Mouse (Mus musculus) erythroid progenitor cell, adult 5-6 weeks (primary cell): Measurements from ENCODE around the gene Foxn4. TPM values are rescaled to one million over a fixed set of nuclear protein-coding genes. Genes with fewer than 3 reads are reported as not detected.

Source experiments
- total RNA-seq, 2 experiments: library from RNA; stranded (forward) in 1 of 2; stranded (reverse) in 1 of 2; fragments of 150-400 nt in 1 of 2; fragments of 186-747, 209-891 nt in 1 of 2; gene quantifications; 2 replicates each; pipeline versions ENCODE4 v1.2.3 to v1.2.4; 2015 to 2017; ENCODE audit warnings: low replicate concordance in 2 of 2

The Foxn4 gene
- total RNA-seq, 2 experiments from 2014 or later, result not detected

Other genes starting within 250 kb of the Foxn4 start
- 1.8 and 5.0 TPM in 2 replicates for gene Usp30, start 208.3 kb downstream of the Foxn4 start, total RNA-seq (2015; ENCODE audit: low replicate concordance)
- gene Usp30, start 208.3 kb downstream of the Foxn4 start, total RNA-seq (2017; ENCODE audit: low replicate concordance), result 0.68 and 0.77 TPM in 2 replicates
- gene Svop, start 182.2 kb downstream of the Foxn4 start, total RNA-seq (2015; ENCODE audit: low replicate concordance), result not detected in 2 replicates
- 0.13 TPM in 1 of 2 replicates, not detected in the other for gene Svop, start 182.2 kb downstream of the Foxn4 start, total RNA-seq (2017; ENCODE audit: low replicate concordance)
- 1.7 and 7.9 TPM in 2 replicates for gene Alkbh2, start 145.6 kb downstream of the Foxn4 start, total RNA-seq (2015; ENCODE audit: low replicate concordance)
- gene Alkbh2, start 145.6 kb downstream of the Foxn4 start, total RNA-seq (2017; ENCODE audit: low replicate concordance), result not detected in 2 replicates
- gene Ung, start 143.4 kb downstream of the Foxn4 start, total RNA-seq (2015; ENCODE audit: low replicate concordance), result 1.1 and 3.4 TPM in 2 replicates
- 1.7 and 5.5 TPM in 2 replicates for gene Ung, start 143.4 kb downstream of the Foxn4 start, total RNA-seq (2017; ENCODE audit: low replicate concordance)
- gene Acacb, start 127.3 kb downstream of the Foxn4 start, total RNA-seq (2015; ENCODE audit: low replicate concordance), result 1.3 TPM in 1 of 2 replicates, not detected in the other
- not detected in 2 replicates for gene Acacb, start 127.3 kb downstream of the Foxn4 start, total RNA-seq (2017; ENCODE audit: low replicate concordance)
- gene Myo1h, start 15.4 kb upstream of the Foxn4 start, total RNA-seq (2015; ENCODE audit: low replicate concordance), result not detected in 2 replicates
- gene Myo1h, start 15.4 kb upstream of the Foxn4 start, total RNA-seq (2017; ENCODE audit: low replicate concordance), result not detected in 2 replicates
- 5.0 and 10.5 TPM in 2 replicates for gene Kctd10, start 106.7 kb upstream of the Foxn4 start, total RNA-seq (2015; ENCODE audit: low replicate concordance)
- gene Kctd10, start 106.7 kb upstream of the Foxn4 start, total RNA-seq (2017; ENCODE audit: low replicate concordance), result 11.4 and 12.7 TPM in 2 replicates
- 19.3 and 27.0 TPM in 2 replicates for gene Ube3b, start 106.8 kb upstream of the Foxn4 start, total RNA-seq (2015; ENCODE audit: low replicate concordance)
- 12.9 and 21.7 TPM in 2 replicates for gene Ube3b, start 106.8 kb upstream of the Foxn4 start, total RNA-seq (2017; ENCODE audit: low replicate concordance)
- 1.1 and 1.7 TPM in 2 replicates for gene Mmab, start 170.3 kb upstream of the Foxn4 start, total RNA-seq (2015; ENCODE audit: low replicate concordance)
- gene Mmab, start 170.3 kb upstream of the Foxn4 start, total RNA-seq (2017; ENCODE audit: low replicate concordance), result 1.1 and 3.3 TPM in 2 replicates
- 2.9 TPM in 1 of 2 replicates, not detected in the other for gene Mvk, start 170.5 kb upstream of the Foxn4 start, total RNA-seq (2015; ENCODE audit: low replicate concordance)
- gene Mvk, start 170.5 kb upstream of the Foxn4 start, total RNA-seq (2017; ENCODE audit: low replicate concordance), result not detected in 2 replicates